20 mouse cellular contexts compared by ENCODE assay signal in genomic region chr2:60021138-60021537, GRCm38 (mm10).
DNase-seq lines count a peak whose midpoint lies in the region; ATAC-seq and TF ChIP-seq lines count a peak whose summit lies in the region.
"Had no signal": no experiment of that assay in that cellular context is flagged by ENCODE, and none has a peak within 500 bp of the region (broad histone marks: within the 10 kb centered on the region; RNA-seq: fewer than 3 reads in every experiment).

No protein-coding gene starts in this region.

- no peak for TF ChIP-seq POLR2A in ES-Bruce4 (IDR thresholded peaks at IDR 0.05; ENCODE audit: insufficient read depth, low read length)

- peaks cover 3% of the 10 kb centered on the region for H3K4me1 ChIP-seq in ES-Bruce4 (ENCODE audit: control insufficient read depth, insufficient read depth, low read length)
- H3K4me1 ChIP-seq in limb, embryonic 12.5 days (replicated peaks), result peaks cover 33% of the 10 kb centered on the region
- H3K4me1 ChIP-seq: embryonic facial prominence, embryonic 15.5 days; forebrain, embryonic 15.5 days had no signal

- no peaks in the 10 kb centered on the region for H3K27me3 ChIP-seq in ES-Bruce4 (ENCODE audit: control insufficient read depth, insufficient read depth, low read length, poor library complexity, severe bottlenecking)
- no peaks in the 10 kb centered on the region for H3K27me3 ChIP-seq in limb, embryonic 12.5 days
- H3K27me3 ChIP-seq: CH12.LX; embryonic facial prominence, embryonic 15.5 days; forebrain, embryonic 15.5 days; heart, embryonic 12.5 days had no signal

- H3K4me3 ChIP-seq in ES-Bruce4 (ENCODE audit: low read depth, low read length), result no peak overlapping the region
- H3K4me3 ChIP-seq in limb, embryonic 12.5 days (replicated peaks), result no peak overlapping the region
- H3K4me3 ChIP-seq: embryonic facial prominence, embryonic 15.5 days; erythroblast, embryonic 14.5 days; forebrain, embryonic 15.5 days; heart, embryonic 12.5 days had no signal

- peak; percentile 57 for ATAC-seq in limb, embryonic 12.5 days (ENCODE audit: insufficient number of reproducible peaks, insufficient read depth, low FRiP score, low TSS enrichment, low read depth)
- ATAC-seq: forebrain, embryonic 15.5 days; hindbrain, embryonic 16.5 days; inflammation-experienced regulatory T-cells, adult 6 months had no signal

- TF ChIP-seq EP300 in ES-Bruce4 (IDR thresholded peaks at IDR 0.05; ENCODE audit: insufficient read depth, low read depth, low read length), result peak; percentile 80

- WGBS in limb, embryonic 12.5 days, result 40% methylated on average over 6 of the region's 6 CpGs

- H3K9me3 ChIP-seq in ES-Bruce4 (replicated peaks; ENCODE audit: control insufficient read depth, insufficient read depth, low read length, poor library complexity, severe bottlenecking), result no peaks in the 10 kb centered on the region
- peaks cover 3% of the 10 kb centered on the region; the same call in 1 of the 2 replicates for H3K9me3 ChIP-seq in limb, embryonic 12.5 days
- H3K9me3 ChIP-seq: embryonic facial prominence, embryonic 15.5 days; forebrain, embryonic 15.5 days had no signal

- no peak overlapping the region for H3K9ac ChIP-seq in ES-Bruce4 (ENCODE audit: low read depth, poor library complexity, severe bottlenecking)
- H3K9ac ChIP-seq in limb, embryonic 12.5 days (replicated peaks), result no peak overlapping the region
- H3K9ac ChIP-seq: embryonic facial prominence, embryonic 15.5 days; forebrain, embryonic 15.5 days; heart, embryonic 12.5 days had no signal

- TF ChIP-seq CTCF in ES-Bruce4 (IDR thresholded peaks at IDR 0.05; ENCODE audit: low read depth, low read length), result no peak

- no peak overlapping the region for H3K27ac ChIP-seq in ES-Bruce4 (ENCODE audit: insufficient read depth, low read length)
- H3K27ac ChIP-seq in limb, embryonic 12.5 days, result peak overlapping the region; percentile 56; the same call in 1 of the 2 replicates
- H3K27ac ChIP-seq: embryonic facial prominence, embryonic 15.5 days; forebrain, embryonic 15.5 days had no signal

- DNase-seq in embryo, embryonic 11 days, result peak; percentile 23
- DNase-seq in embryo, embryonic 9.5 days (ENCODE audit: extremely low spot score), result no peak
- DNase-seq in WW6 (ENCODE audit: low read depth, low spot score), result peak; percentile 60
- DNase-seq in spleen, postnatal 14 days (ENCODE audit: low spot score in 2 of 2), result no peak
- DNase-seq in adrenal gland, adult (ENCODE audit: inconsistent age in 2 of 2, low spot score in 1 of 2), result no peak
- DNase-seq: adrenal gland, postnatal 10 days; cerebellum, adult 11 months; cerebellum, adult 8-10 months; cerebellum, postnatal 14 days; gastrocnemius, postnatal 10 days; kidney, adult 18-20 months had no signal

- no peak overlapping the region for H3K4me2 ChIP-seq in limb, embryonic 12.5 days
- H3K4me2 ChIP-seq: embryonic facial prominence, embryonic 15.5 days; forebrain, embryonic 15.5 days; heart, embryonic 12.5 days had no signal

- no peaks in the 10 kb centered on the region for H3K36me3 ChIP-seq in ES-Bruce4 (ENCODE audit: control insufficient read depth, insufficient read depth, low read length, poor library complexity, severe bottlenecking)
- H3K36me3 ChIP-seq in limb, embryonic 12.5 days, result no peaks in the 10 kb centered on the region
- H3K36me3 ChIP-seq: embryonic facial prominence, embryonic 15.5 days; forebrain, embryonic 15.5 days had no signal

Comparison
In these comparisons a context has a peak if more than half of its experiments do, and no peak if none do; other contexts are left out.
1. DNase-seq: peak in embryo, embryonic 11 days (single experiment) and WW6 (single experiment); none in embryo, embryonic 9.5 days (single experiment), spleen, postnatal 14 days (0 of 2) and adrenal gland, adult (0 of 2).